Mouse (Mus musculus) layer of hippocampus, adult 8-10 months (tissue): Measurements from ENCODE around the gene Thoc7. TPM values are rescaled to one million over a fixed set of nuclear protein-coding genes. Genes with fewer than 3 reads are reported as not detected.

ENCODE experiments used
- DNase-seq, 2 experiments: peaks; one replicate each; pipeline ENCODE4 v3.0.0; 2022; ENCODE audit warnings: low spot score in 2 of 2
- total RNA-seq, 4 experiments: library from RNA; stranded (reverse); gene quantifications; 2 replicates each; pipeline ENCODE4 v1.2.4; 2022

Gene Thoc7
- total RNA-seq, 4 experiments from 2014 or later = 85.6 to 97.3 (median 89.8) TPM

- no peak for DNase-seq
Observed at GRCm38 (mm10) chr14:13933290-13934051, 28.2 kb downstream of the Thoc7 start.

GRCm38 (mm10) chr14:13917630-13918029, 44.0 kb downstream of the Thoc7 start:
- peak; percentile 39 to 62 for DNase-seq

- no peak for DNase-seq
Observed at GRCm38 (mm10) chr14:13917208-13917607, 44.4 kb downstream of the Thoc7 start.

GRCm38 (mm10) chr14:13915207-13915606, 46.4 kb downstream of the Thoc7 start:
- no peak for DNase-seq

- no peak for DNase-seq
Observed at GRCm38 (mm10) chr14:13914387-13915082, 47.1 kb downstream of the Thoc7 start, which contains the start of gene Gm281. Gene Gm281 (minus strand): TSS chr14:13914478.

- no peak for DNase-seq
Observed at GRCm38 (mm10) chr14:13910148-13910547, 51.5 kb downstream of the Thoc7 start.

- no peak for DNase-seq
Observed at GRCm38 (mm10) chr14:13907145-13907544, 54.5 kb downstream of the Thoc7 start.

GRCm38 (mm10) chr14:13906461-13906860, 55.2 kb downstream of the Thoc7 start:
- DNase-seq = no peak

GRCm38 (mm10) chr14:13901611-13902067, 60.0 kb downstream of the Thoc7 start:
- DNase-seq = peak; percentile 36 to 50

Other genes starting within 250 kb of the Thoc7 start
- gene Gm281, start 47.4 kb downstream of the Thoc7 start, total RNA-seq = not detected
- 10 to 100 TPM; 26.4 to 33.7 (median 29.2) TPM for gene Atxn7, start 412 bp downstream of the Thoc7 start, total RNA-seq
- 100 to 1,000 TPM; 111 to 121 (median 118) TPM for gene Psmd6, start 159.1 kb upstream of the Thoc7 start, total RNA-seq
- gene Olfr720, start 225.0 kb upstream of the Thoc7 start, total RNA-seq = not detected